In genomic region chrX:83875389-83875788, GRCm38 (mm10) we compare ENCODE assay signal across 8 mouse cellular contexts.
DNase-seq lines count a peak whose midpoint lies in the region; ATAC-seq and TF ChIP-seq lines count a peak whose summit lies in the region.
"Not testable (repeated sequence)": the region's sequence is repeated elsewhere in the genome, so short reads cannot be mapped to it uniquely, and the experiment has no call there.

No protein-coding gene starts in this region.

- H3K27me3 ChIP-seq in lung, postnatal 0 days (replicated peaks; ENCODE audit: insufficient read depth, low read length) = not testable (repeated sequence)

- TF ChIP-seq CTCF in cortical plate, adult 2 months (IDR thresholded peaks at IDR 0.05; ENCODE audit: extremely low read depth, insufficient read depth, low read length) = 0 out of 2 replicates have a peak, but pooled peaks have one; percentile 9
- TF ChIP-seq CTCF in gastrocnemius, adult 2 months (IDR thresholded peaks at IDR 0.05) = peak; percentile 48
- TF ChIP-seq CTCF in lung, postnatal 0 days (IDR thresholded peaks at IDR 0.05) = peak; percentile 11; the same call in 1 of the 2 replicates

- H3K9ac ChIP-seq in lung, postnatal 0 days (replicated peaks; ENCODE audit: low read depth) = not testable (repeated sequence)

- not testable (repeated sequence) for TF ChIP-seq EP300 in lung, postnatal 0 days (IDR thresholded peaks at IDR 0.05)

- not testable (repeated sequence) for ATAC-seq in lung, postnatal 0 days

- not testable (repeated sequence) for H3K4me3 ChIP-seq in cortical plate, adult 2 months (ENCODE audit: insufficient read depth, low read length); gastrocnemius, adult 2 months; lung, postnatal 0 days (ENCODE audit: low read depth, low read length)

- not testable (repeated sequence) for H3K27ac ChIP-seq in cortical plate, adult 2 months (ENCODE audit: insufficient read depth, low read length); gastrocnemius, adult 2 months; lung, postnatal 0 days (ENCODE audit: low read length)

- not testable (repeated sequence) for TF ChIP-seq POLR2A in cortical plate, adult 2 months (IDR thresholded peaks at IDR 0.05; ENCODE audit: extremely low read depth, insufficient read depth, low read length)

- 82% methylated on average over 11 of the region's 11 CpGs for WGBS in lung, postnatal 0 days

- H3K9me3 ChIP-seq in lung, postnatal 0 days (ENCODE audit: low read length) = not testable (repeated sequence)

- intact Hi-C loops in gastrocnemius, adult 2 months (cut with DNase I) = not testable (repeated sequence)

- not testable (repeated sequence) for H3K4me1 ChIP-seq in cortical plate, adult 2 months (ENCODE audit: control insufficient read depth, insufficient read depth, low read length); lung, postnatal 0 days (ENCODE audit: insufficient read depth, low read depth, low read length)

- peak; percentile 65 for DNase-seq in ES-CJ7 (ENCODE audit: low read depth, low spot score)
- DNase-seq in adrenal gland, postnatal 10 days = peak; percentile 44
- not testable (repeated sequence) for DNase-seq in gastrocnemius, adult 2 months; lung, postnatal 0 days (ENCODE audit: low spot score)
- DNase-seq in kidney, adult 18-20 months = peak; percentile 14
- DNase-seq in layer of hippocampus, postnatal 10 days (ENCODE audit: low spot score in 2 of 2) = peak; percentile 10 to 20
- peak; percentile 23 to 29 for DNase-seq in right cerebral cortex, postnatal 10 days (ENCODE audit: low spot score in 2 of 2)

- not testable (repeated sequence) for H3K36me3 ChIP-seq in lung, postnatal 0 days (ENCODE audit: insufficient read depth, low read length)

- H3K4me2 ChIP-seq in lung, postnatal 0 days (replicated peaks; ENCODE audit: low read depth, low read length) = not testable (repeated sequence)
